Mouse (Mus musculus) adrenal gland, postnatal 25 days (tissue): Measurements from ENCODE around the gene Rfc1. TPM values are rescaled to one million over a fixed set of nuclear protein-coding genes. Genes with fewer than 3 reads are reported as not detected.

ENCODE experiments used
- DNase-seq: peaks from one replicate; pipeline ENCODE4 v3.0.0; 2021; ENCODE audit warnings: mixed read lengths
- long read RNA-seq: library from polyadenylated mRNA; stranded (forward); transcript quantifications from one replicate; pipeline ENCODE4 v2.0.0, GENCODE M21; 2021
- total RNA-seq: library from RNA; stranded (reverse); gene quantifications from 2 replicates; pipeline ENCODE4 v1.2.3, GENCODE M21; 2021

The Rfc1 gene
- total RNA-seq, result 41.2 and 59.4 TPM in 2 replicates
- long read RNA-seq, full-length matches to known transcripts, result 16 of 36 reads
- long read RNA-seq, partial matches to known transcripts, result 18 of 36 reads
- long read RNA-seq, other reads (novel, unspliced or antisense), result 2 of 36 reads

GRCm38 (mm10) chr5:65335298-65336074 is at the start of gene Rfc1:
TSS of gene Rfc1 (minus strand) at chr5:65335670.
- DNase-seq, result peak; percentile 87

GRCm38 (mm10) chr5:65374746-65375145 is 39.3 kb upstream of the Rfc1 start:
- DNase-seq, result no peak

- no peak for DNase-seq
Measured at GRCm38 (mm10) chr5:65371551-65371950, 36.1 kb upstream of the Rfc1 start.

- no peak for DNase-seq
Measured at GRCm38 (mm10) chr5:65367837-65368236, 32.4 kb upstream of the Rfc1 start.

GRCm38 (mm10) chr5:65357771-65358170 is 22.3 kb upstream of the Rfc1 start:
- DNase-seq, result no peak

GRCm38 (mm10) chr5:65356851-65357250 is 21.4 kb upstream of the Rfc1 start:
- no peak for DNase-seq

GRCm38 (mm10) chr5:65354985-65355384 is 19.5 kb upstream of the Rfc1 start:
- DNase-seq, result no peak

- no peak for DNase-seq
Measured at GRCm38 (mm10) chr5:65354097-65354496, 18.6 kb upstream of the Rfc1 start.

- DNase-seq, result peak; percentile 13
Measured at GRCm38 (mm10) chr5:65350508-65350907, 15.0 kb upstream of the Rfc1 start.

- no peak for DNase-seq
Measured at GRCm38 (mm10) chr5:65348168-65348567, 12.7 kb upstream of the Rfc1 start, which contains the start of gene Klb. TSS of gene Klb (plus strand) at chr5:65348314.

GRCm38 (mm10) chr5:65340167-65340566 is 4.7 kb upstream of the Rfc1 start:
- DNase-seq, result no peak

GRCm38 (mm10) chr5:65338394-65338793 is 2.9 kb upstream of the Rfc1 start:
- no peak for DNase-seq

- no peak for DNase-seq
Measured at GRCm38 (mm10) chr5:65336075-65336355, 545 bp upstream of the Rfc1 start.

GRCm38 (mm10) chr5:65334788-65335187 is 682 bp downstream of the Rfc1 start:
- no peak for DNase-seq

GRCm38 (mm10) chr5:65329971-65330370 is 5.5 kb downstream of the Rfc1 start:
- no peak for DNase-seq

- DNase-seq, result no peak
Measured at GRCm38 (mm10) chr5:65326212-65326611, 9.3 kb downstream of the Rfc1 start.

- DNase-seq, result no peak
Measured at GRCm38 (mm10) chr5:65324758-65325355, 10.6 kb downstream of the Rfc1 start.

- no peak for DNase-seq
Measured at GRCm38 (mm10) chr5:65324271-65324670, 11.2 kb downstream of the Rfc1 start.

GRCm38 (mm10) chr5:65322165-65322564 is 13.3 kb downstream of the Rfc1 start:
- no peak for DNase-seq

GRCm38 (mm10) chr5:65319176-65319575 is 16.3 kb downstream of the Rfc1 start:
- DNase-seq, result peak; percentile 10

- no peak for DNase-seq
Measured at GRCm38 (mm10) chr5:65308866-65309265, 26.6 kb downstream of the Rfc1 start.

GRCm38 (mm10) chr5:65308208-65308607 is 27.3 kb downstream of the Rfc1 start:
- DNase-seq, result no peak

GRCm38 (mm10) chr5:65305516-65305915 is 30.0 kb downstream of the Rfc1 start:
- DNase-seq, result no peak

GRCm38 (mm10) chr5:65300121-65300520 is 35.3 kb downstream of the Rfc1 start:
- no peak for DNase-seq
